Mouse (Mus musculus) lung, adult 10 weeks (tissue): ENCODE measurements around the gene Zfp958. TPM values are rescaled to one million over a fixed set of nuclear protein-coding genes. Genes with fewer than 3 reads are reported as not detected.

Experiments used
- polyA plus RNA-seq: library from polyadenylated mRNA; stranded (reverse); fragments of 350-450 nt; fragmentation: Illumina TruSeq; extraction: RNeasy Lipid Tissue Mini Kit (QIAGEN cat#74804); gene quantifications from one replicate; pipeline ENCODE4 v1.2.3, GENCODE M21; 2014; ENCODE audit warnings: low read depth, low replicate concordance; ENCODE audit not compliant: insufficient read depth

Gene Zfp958
- polyA plus RNA-seq: 7.1 TPM

GRCm38 (mm10) chr8:4612932-4613853 is at the start of gene Zfp958:
TSS of gene Zfp958 (plus strand) at chr8:4613167.

Other genes starting within 250 kb of the Zfp958 start
- gene Cers4, start 120.1 kb upstream of the Zfp958 start, polyA plus RNA-seq: 22.1 TPM
- 0.28 TPM for gene Shcbp1, start 166.4 kb downstream of the Zfp958 start, polyA plus RNA-seq